Mouse (Mus musculus): ENCODE data around the gene Tstd2.

DNA sequence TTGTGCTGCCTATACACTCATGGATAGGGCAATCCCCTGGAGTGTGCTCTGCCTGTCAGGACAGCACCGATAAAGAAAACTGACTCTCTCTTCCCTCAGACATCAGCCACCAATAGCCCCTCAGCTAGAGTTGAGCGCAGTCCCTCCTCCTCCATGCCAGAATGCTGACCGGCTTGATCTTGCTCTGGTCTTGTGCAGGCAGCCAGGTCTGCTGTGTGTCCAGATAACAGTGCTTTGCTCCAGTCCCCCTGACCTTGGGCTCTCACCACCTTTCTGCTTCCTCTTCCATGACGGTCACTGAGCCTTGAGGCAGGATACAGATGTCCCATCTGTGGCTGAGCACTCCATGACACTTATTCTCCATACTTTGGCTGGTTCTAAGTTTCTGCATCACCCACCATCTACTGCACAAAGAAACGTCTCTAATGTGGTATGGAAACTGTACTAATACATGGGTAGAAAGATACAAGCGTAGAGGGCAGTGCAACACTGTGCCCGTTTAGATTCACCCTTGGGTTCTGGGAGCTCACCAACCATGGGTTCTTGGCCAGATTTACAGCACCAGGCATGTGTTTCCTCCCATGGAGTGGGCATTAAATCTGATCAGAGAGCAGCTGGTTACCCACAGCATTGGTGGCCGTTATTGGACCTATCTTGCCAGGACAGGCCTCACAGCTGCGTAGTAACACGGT, 36.3 kb downstream of the Tstd2 start:
- TF ChIP-seq CTCF (IDR thresholded peaks at IDR 0.05; ENCODE audit: control insufficient read depth, insufficient read depth, low read length) = no peak
- no peak for TF ChIP-seq POLR2A (IDR thresholded peaks at IDR 0.05; ENCODE audit: borderline replicate concordance, control insufficient read depth, low read depth, low read length)

All from bone marrow, adult 2 months (tissue).